Mouse (Mus musculus): ENCODE measurements around the gene Gm44973. TPM values are rescaled to one million over a fixed set of nuclear protein-coding genes. Genes with fewer than 3 reads are reported as not detected.
"Not testable (repeated sequence)": the region's sequence is repeated elsewhere in the genome, so short reads cannot be mapped to it uniquely, and the experiment has no call there.

The Gm44973 gene
- polyA plus RNA-seq, 1 experiment from 2014 or later: not detected

DNA sequence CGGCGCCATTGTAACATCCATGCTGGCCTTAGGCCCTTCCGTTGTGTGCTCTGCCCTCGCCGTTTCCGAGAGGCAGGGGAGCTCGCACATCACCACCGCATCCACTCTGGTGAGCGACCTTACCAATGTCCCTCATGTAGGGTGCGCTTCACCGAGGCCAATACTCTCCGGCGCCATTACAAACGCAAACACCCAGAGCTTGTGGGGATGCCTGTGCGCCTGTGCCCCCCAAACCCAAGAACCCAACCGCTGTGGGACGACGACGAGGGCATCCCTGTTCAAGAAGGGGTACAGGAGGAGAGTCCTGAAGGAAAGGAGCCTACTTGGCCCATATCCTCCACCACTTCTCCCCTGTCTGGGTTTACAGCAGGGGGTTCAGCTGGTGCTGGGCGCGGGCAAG lies 2.6 kb downstream of the Gm44973 start:
- Histone ChIP-seq H3K9ac (ENCODE audit: low read length) (no peak overlapping the region), H3K27me3 (ENCODE audit: control insufficient read depth, insufficient read depth, low read length) (no peaks in the 10 kb centered on the region), H3K27ac (replicated peaks in 1 of 2; ENCODE audit: control insufficient read depth in 1 of 2, insufficient read depth in 1 of 2, low read depth in 2 of 2, low read length in 2 of 2) (no peak overlapping the region), H3K9me3 (ENCODE audit: control insufficient read depth, low read length) (no peaks in the 10 kb centered on the region), H3K36me3 (ENCODE audit: control insufficient read depth, insufficient read depth, low read length) (peaks cover 23% of the 10 kb centered on the region), H3K4me1 (ENCODE audit: control insufficient read depth in 2 of 2, insufficient read depth in 2 of 2, low read length in 2 of 2) (peaks cover 4 to 20% of the 10 kb centered on the region in 2 experiments), H3K4me3 (ENCODE audit: control insufficient read depth in 1 of 2, insufficient read depth in 1 of 2, low read depth in 1 of 2, low read length in 2 of 2) (no peak overlapping the region), H3K4me2 (ENCODE audit: low read length) (no peak overlapping the region)
- no peak for ATAC-seq (ENCODE audit: insufficient number of reproducible peaks, insufficient read depth, low FRiP score, low read depth)
- WGBS: 95% methylated on average over 21 of the region's 21 CpGs

DNA sequence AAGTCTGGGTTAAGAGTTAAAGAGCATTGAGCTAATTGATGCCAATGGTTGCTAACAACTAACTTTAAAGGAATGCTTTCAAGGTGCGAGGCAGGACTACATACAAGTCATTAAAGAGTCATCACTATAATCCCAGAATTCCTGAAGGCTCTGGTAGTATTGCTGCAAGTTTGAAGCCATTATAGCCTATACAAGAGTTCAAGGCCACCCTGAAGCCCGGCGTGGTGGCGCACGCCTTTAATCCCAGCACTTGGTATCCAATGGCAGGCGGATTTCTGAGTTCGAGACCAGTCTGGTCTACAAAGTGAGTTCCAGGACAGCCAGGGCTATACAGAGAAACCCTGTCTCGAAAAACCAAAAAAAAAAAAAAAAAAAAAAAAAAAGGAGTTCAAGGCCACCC lies 4.3 kb downstream of the Gm44973 start:
- 32% methylated on average over 8 of the region's 8 CpGs for WGBS
- peaks cover 4 to 14% of the 10 kb centered on the region in 2 experiments for H3K4me1 ChIP-seq (ENCODE audit: control insufficient read depth in 2 of 2, insufficient read depth in 2 of 2, low read length in 2 of 2)
- H3K4me2 ChIP-seq (ENCODE audit: low read length): peak overlapping the region; percentile 80
- H3K9me3 ChIP-seq (ENCODE audit: control insufficient read depth, low read length); H3K27me3 ChIP-seq (ENCODE audit: control insufficient read depth, insufficient read depth, low read length); ATAC-seq (ENCODE audit: insufficient number of reproducible peaks, insufficient read depth, low FRiP score, low read depth): not testable (repeated sequence)
- H3K27ac ChIP-seq (replicated peaks in 1 of 2; ENCODE audit: control insufficient read depth in 1 of 2, insufficient read depth in 1 of 2, low read depth in 2 of 2, low read length in 2 of 2): peak overlapping the region; percentile 97 to 99
- H3K4me3 ChIP-seq (ENCODE audit: control insufficient read depth in 1 of 2, insufficient read depth in 1 of 2, low read depth in 1 of 2, low read length in 2 of 2): peak overlapping the region; percentile 79 to 86
- H3K36me3 ChIP-seq (ENCODE audit: control insufficient read depth, insufficient read depth, low read length): peaks cover 36% of the 10 kb centered on the region
- peak overlapping the region; percentile 97 for H3K9ac ChIP-seq (ENCODE audit: low read length)

DNA sequence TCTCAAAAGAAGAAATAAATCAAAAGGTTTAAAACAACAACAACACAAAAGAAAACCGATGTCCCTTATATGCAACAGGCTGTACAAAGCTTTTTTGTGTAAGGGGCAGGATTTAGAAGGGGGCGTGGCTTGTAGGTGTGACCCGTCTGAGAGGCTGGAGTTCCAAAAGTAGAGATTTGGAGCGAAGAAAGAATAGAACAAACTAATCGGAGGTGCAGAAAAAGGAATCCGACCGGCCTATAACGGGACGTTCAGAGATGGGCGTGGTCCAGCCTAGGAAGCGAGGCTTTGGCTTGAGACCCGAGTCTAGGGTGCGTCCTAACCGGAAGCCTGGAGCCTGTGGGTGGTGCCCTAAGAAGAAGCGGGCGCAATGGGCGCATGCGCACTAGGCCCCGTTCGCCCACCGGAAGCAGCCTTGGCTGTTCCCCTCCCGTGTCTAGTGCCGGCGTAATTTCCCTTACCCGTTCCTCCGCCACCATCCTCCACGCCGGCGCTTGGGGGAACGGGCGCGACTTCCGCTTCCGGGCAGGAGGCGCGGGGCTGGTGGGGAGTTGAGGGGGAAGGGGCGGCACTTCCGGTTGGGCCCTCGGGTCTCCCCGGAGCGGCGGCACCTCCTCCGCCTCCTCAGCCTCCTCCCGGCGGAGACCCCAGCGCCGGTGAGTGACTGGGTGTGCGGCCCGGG lies 4.8 kb downstream of the Gm44973 start, which contains the start of the genes Zfp865 and Ccdc106:
Gene Zfp865, plus strand, starts transcription at position 377 of the 682 bp plus-strand sequence.
Gene Ccdc106, plus strand, starts transcription at position 554 of the 682 bp plus-strand sequence.
- peak; percentile 86 for ATAC-seq (ENCODE audit: insufficient number of reproducible peaks, insufficient read depth, low FRiP score, low read depth)
- H3K9ac ChIP-seq (ENCODE audit: low read length): peak within 1 kb of the TSS; percentile 97
- WGBS: 2% methylated on average over 45 of the region's 49 CpGs
- H3K9me3 ChIP-seq (ENCODE audit: control insufficient read depth, low read length): no peaks in the 10 kb centered on the region
- peaks cover 42% of the 10 kb centered on the region for H3K36me3 ChIP-seq (ENCODE audit: control insufficient read depth, insufficient read depth, low read length)
- peak within 1 kb of the TSS; percentile 80 for H3K4me2 ChIP-seq (ENCODE audit: low read length)
- peaks cover 4 to 14% of the 10 kb centered on the region in 2 experiments for H3K4me1 ChIP-seq (ENCODE audit: control insufficient read depth in 2 of 2, insufficient read depth in 2 of 2, low read length in 2 of 2)
- H3K27me3 ChIP-seq (ENCODE audit: control insufficient read depth, insufficient read depth, low read length): no peaks in the 10 kb centered on the region
- H3K27ac ChIP-seq (replicated peaks in 1 of 2; ENCODE audit: control insufficient read depth in 1 of 2, insufficient read depth in 1 of 2, low read depth in 2 of 2, low read length in 2 of 2): peak within 1 kb of the TSS; percentile 97 to 99
- peak within 1 kb of the TSS; percentile 79 to 86 for H3K4me3 ChIP-seq (ENCODE audit: control insufficient read depth in 1 of 2, insufficient read depth in 1 of 2, low read depth in 1 of 2, low read length in 2 of 2)

DNA sequence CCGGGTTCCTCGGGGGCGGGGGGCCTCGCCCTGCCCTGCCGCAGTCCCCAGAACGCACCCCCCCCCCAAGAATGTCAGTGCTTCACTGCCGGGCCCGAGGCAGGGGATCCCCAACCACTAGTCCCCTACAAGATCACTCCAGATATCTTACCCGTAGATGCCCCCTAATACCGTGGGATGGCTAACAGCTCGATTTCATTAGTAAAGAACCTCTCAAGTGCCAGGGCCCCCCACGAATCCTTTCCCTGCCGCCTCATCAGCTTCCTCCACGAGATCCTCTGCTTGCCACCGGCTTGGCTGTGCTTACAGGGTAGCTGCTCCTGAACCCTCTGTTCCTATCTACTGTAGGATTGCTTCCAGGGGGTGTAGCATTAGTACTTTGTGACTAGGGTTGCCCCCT lies 5.4 kb downstream of the Gm44973 start:
- peak overlapping the region; percentile 80 for H3K4me2 ChIP-seq (ENCODE audit: low read length)
- H3K4me3 ChIP-seq (ENCODE audit: control insufficient read depth in 1 of 2, insufficient read depth in 1 of 2, low read depth in 1 of 2, low read length in 2 of 2): peak overlapping the region; percentile 79 to 86
- H3K9ac ChIP-seq (ENCODE audit: low read length): peak overlapping the region; percentile 97
- no peaks in the 10 kb centered on the region for H3K27me3 ChIP-seq (ENCODE audit: control insufficient read depth, insufficient read depth, low read length)
- H3K27ac ChIP-seq (replicated peaks in 1 of 2; ENCODE audit: control insufficient read depth in 1 of 2, insufficient read depth in 1 of 2, low read depth in 2 of 2, low read length in 2 of 2): peak overlapping the region; percentile 76 to 97
- H3K9me3 ChIP-seq (ENCODE audit: control insufficient read depth, low read length): no peaks in the 10 kb centered on the region
- no peak for ATAC-seq (ENCODE audit: insufficient number of reproducible peaks, insufficient read depth, low FRiP score, low read depth)
- 0% methylated on average over 14 of the region's 15 CpGs for WGBS
- H3K4me1 ChIP-seq (ENCODE audit: control insufficient read depth in 2 of 2, insufficient read depth in 2 of 2, low read length in 2 of 2): peaks cover 4 to 14% of the 10 kb centered on the region in 2 experiments
- H3K36me3 ChIP-seq (ENCODE audit: control insufficient read depth, insufficient read depth, low read length): peaks cover 46% of the 10 kb centered on the region

DNA sequence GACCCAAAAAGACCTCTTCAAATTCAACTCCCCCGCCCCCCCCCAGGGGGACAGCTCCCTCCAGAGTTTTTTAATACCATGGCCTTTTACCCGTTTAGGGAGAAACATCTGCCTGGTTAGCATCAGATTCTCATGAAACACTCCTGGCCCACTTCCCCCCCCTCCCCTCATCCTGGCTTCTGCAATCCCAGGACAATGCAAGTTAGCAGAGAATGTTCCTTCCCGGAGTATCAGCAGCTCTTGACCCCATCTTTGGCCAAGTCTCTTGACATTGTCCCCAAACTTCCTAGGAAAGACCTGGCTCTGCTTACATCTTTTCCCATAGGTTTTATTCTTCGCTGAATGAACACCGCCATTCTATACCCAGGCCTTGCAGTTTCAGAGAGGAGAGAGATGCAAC lies 5.9 kb downstream of the Gm44973 start:
- Histone ChIP-seq H3K36me3 (ENCODE audit: control insufficient read depth, insufficient read depth, low read length) (peaks cover 51% of the 10 kb centered on the region), H3K27ac (replicated peaks in 1 of 2; ENCODE audit: control insufficient read depth in 1 of 2, insufficient read depth in 1 of 2, low read depth in 2 of 2, low read length in 2 of 2) (peak overlapping the region; percentile 76 to 97; a peak in 3 of 4 replicates), H3K4me1 (ENCODE audit: control insufficient read depth in 2 of 2, insufficient read depth in 2 of 2, low read length in 2 of 2) (peaks cover 4 to 10% of the 10 kb centered on the region in 2 experiments)

DNA sequence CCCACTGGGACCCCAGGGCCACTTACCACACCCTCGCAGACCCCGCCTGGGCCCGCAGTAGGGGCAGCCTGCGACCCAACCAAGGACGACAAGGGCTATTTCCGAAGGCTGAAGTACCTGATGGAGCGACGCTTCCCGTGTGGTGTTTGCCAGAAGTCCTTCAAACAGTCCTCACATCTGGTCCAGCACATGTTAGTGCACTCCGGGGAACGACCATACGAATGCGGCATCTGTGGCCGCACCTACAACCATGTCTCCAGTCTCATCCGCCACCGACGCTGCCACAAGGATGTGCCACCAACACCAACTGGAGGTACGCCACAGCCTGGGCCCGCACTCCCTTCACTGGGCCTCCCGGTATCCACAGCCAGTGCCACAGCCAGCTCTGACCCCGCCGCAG lies 14.2 kb downstream of the Gm44973 start:
- Histone ChIP-seq H3K27ac (replicated peaks in 1 of 2; ENCODE audit: control insufficient read depth in 1 of 2, insufficient read depth in 1 of 2, low read depth in 2 of 2, low read length in 2 of 2) (no peak overlapping the region), H3K27me3 (ENCODE audit: control insufficient read depth, insufficient read depth, low read length) (no peaks in the 10 kb centered on the region), H3K36me3 (ENCODE audit: control insufficient read depth, insufficient read depth, low read length) (peaks cover 94% of the 10 kb centered on the region), H3K4me3 (ENCODE audit: control insufficient read depth in 1 of 2, insufficient read depth in 1 of 2, low read depth in 1 of 2, low read length in 2 of 2) (no peak overlapping the region), H3K9ac (ENCODE audit: low read length) (no peak overlapping the region), H3K4me1 (ENCODE audit: control insufficient read depth in 2 of 2, insufficient read depth in 2 of 2, low read length in 2 of 2) (no peaks in the 10 kb centered on the region), H3K9me3 (ENCODE audit: control insufficient read depth, low read length) (peaks cover 35% of the 10 kb centered on the region), H3K4me2 (ENCODE audit: low read length) (no peak overlapping the region)
- no peak for ATAC-seq (ENCODE audit: insufficient number of reproducible peaks, insufficient read depth, low FRiP score, low read depth)
- WGBS: 90% methylated on average over 22 of the region's 22 CpGs

More for the DNA sequence above, 5.9 kb downstream of the Gm44973 start:
- Histone ChIP-seq H3K4me3 (ENCODE audit: control insufficient read depth in 1 of 2, insufficient read depth in 1 of 2, low read depth in 1 of 2, low read length in 2 of 2) (peak overlapping the region; percentile 79 to 86), H3K9me3 (ENCODE audit: control insufficient read depth, low read length) (no peaks in the 10 kb centered on the region), H3K27me3 (ENCODE audit: control insufficient read depth, insufficient read depth, low read length) (no peaks in the 10 kb centered on the region), H3K4me2 (ENCODE audit: low read length) (peak overlapping the region; percentile 80), H3K9ac (ENCODE audit: low read length) (peak overlapping the region; percentile 97)
- ATAC-seq (ENCODE audit: insufficient number of reproducible peaks, insufficient read depth, low FRiP score, low read depth): no peak
- WGBS: 51% methylated on average over 5 of the region's 5 CpGs

DNA sequence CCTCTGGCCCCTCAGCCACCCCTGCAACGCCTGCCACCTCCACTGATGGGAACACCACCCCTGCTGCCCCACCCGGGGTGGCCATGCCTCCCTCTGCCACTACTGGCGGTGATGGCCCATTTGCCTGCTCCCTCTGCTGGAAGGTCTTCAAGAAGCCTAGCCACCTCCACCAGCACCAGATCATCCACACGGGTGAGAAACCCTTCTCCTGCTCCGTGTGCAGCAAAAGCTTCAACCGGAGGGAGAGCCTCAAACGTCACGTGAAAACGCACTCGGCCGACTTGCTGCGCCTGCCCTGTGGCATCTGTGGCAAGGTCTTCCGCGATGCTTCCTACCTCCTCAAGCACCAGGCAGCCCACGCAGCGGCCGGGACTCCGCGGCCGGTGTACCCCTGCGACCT lies 14.7 kb downstream of the Gm44973 start:
- Histone ChIP-seq H3K4me3 (ENCODE audit: control insufficient read depth in 1 of 2, insufficient read depth in 1 of 2, low read depth in 1 of 2, low read length in 2 of 2) (no peak overlapping the region), H3K9ac (ENCODE audit: low read length) (no peak overlapping the region), H3K4me1 (ENCODE audit: control insufficient read depth in 2 of 2, insufficient read depth in 2 of 2, low read length in 2 of 2) (no peaks in the 10 kb centered on the region), H3K36me3 (ENCODE audit: control insufficient read depth, insufficient read depth, low read length) (peaks cover 94% of the 10 kb centered on the region), H3K9me3 (ENCODE audit: control insufficient read depth, low read length) (peaks cover 35% of the 10 kb centered on the region), H3K27ac (replicated peaks in 1 of 2; ENCODE audit: control insufficient read depth in 1 of 2, insufficient read depth in 1 of 2, low read depth in 2 of 2, low read length in 2 of 2) (no peak overlapping the region), H3K27me3 (ENCODE audit: control insufficient read depth, insufficient read depth, low read length) (no peaks in the 10 kb centered on the region), H3K4me2 (ENCODE audit: low read length) (no peak overlapping the region)
- whole genome bisulfite sequencing: 90% methylated on average over 21 of the region's 21 CpGs
- ATAC-seq (ENCODE audit: insufficient number of reproducible peaks, insufficient read depth, low FRiP score, low read depth): no peak
